Mouse (Mus musculus): ENCODE results near the gene Ccng2.

GRCm38 (mm10) chr5:93282446-93283107, 15.5 kb downstream of the Ccng2 start:
- TF ChIP-seq CTCF (IDR thresholded peaks at IDR 0.05; ENCODE audit: control insufficient read depth, insufficient read depth, insufficient replicate concordance, low read depth, low read length) (no peak), POLR2A (IDR thresholded peaks at IDR 0.05; ENCODE audit: control insufficient read depth, low read depth, low read length) (no peak)
